ENCODE assay signal across 17 mouse cellular contexts in the genomic region with DNA sequence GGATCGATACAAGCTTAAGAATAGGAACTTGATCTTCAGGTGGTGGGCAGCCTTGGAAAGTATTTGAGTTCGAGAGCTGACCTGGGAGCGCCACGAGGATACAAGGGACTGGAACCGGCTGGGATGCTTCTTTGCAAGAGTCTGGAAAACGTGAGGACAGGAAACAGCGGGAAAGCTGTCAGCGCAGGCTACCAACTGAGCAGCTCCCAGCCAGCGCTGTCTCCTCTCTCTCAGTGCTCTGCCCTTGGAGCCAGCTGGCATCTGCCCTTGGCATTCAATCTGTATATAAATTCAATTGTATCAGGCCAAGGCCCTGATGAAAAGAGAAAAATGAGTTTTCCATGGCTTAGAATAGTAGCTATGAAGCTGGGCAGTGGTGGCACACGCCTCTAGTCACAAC. TPM values are rescaled to one million over a fixed set of nuclear protein-coding genes. Genes with fewer than 3 reads are reported as not detected.
A peak's percentile ranks its signal among the peaks of the same experiment; 100 is the strongest.
DNase-seq lines count a peak whose midpoint lies in the region; ATAC-seq and TF ChIP-seq lines count a peak whose summit lies in the region.
"Had no signal": no experiment of that assay in that cellular context is flagged by ENCODE, and none has a peak within 500 bp of the region (broad histone marks: within the 10 kb centered on the region; RNA-seq: fewer than 3 reads in every experiment).

No protein-coding gene starts in this region.

- H3K27ac ChIP-seq in forebrain, embryonic 14.5 days (ENCODE audit: low read depth, low read length), result no peak overlapping the region
- H3K27ac ChIP-seq in forebrain, embryonic 16.5 days (ENCODE audit: low read length), result no peak overlapping the region
- peak overlapping the region; percentile 58 for H3K27ac ChIP-seq in ES-Bruce4 (ENCODE audit: insufficient read depth, low read length)
- H3K27ac ChIP-seq: embryonic facial prominence, embryonic 15.5 days; liver, embryonic 12.5 days had no signal

- no peak for TF ChIP-seq CTCF in ES-Bruce4 (IDR thresholded peaks at IDR 0.05; ENCODE audit: low read depth, low read length)

- H3K36me3 ChIP-seq in forebrain, embryonic 14.5 days (ENCODE audit: control insufficient read depth, insufficient read depth, low read length), result no peaks in the 10 kb centered on the region
- no peaks in the 10 kb centered on the region for H3K36me3 ChIP-seq in forebrain, embryonic 16.5 days (ENCODE audit: control insufficient read depth, insufficient read depth)
- no peaks in the 10 kb centered on the region for H3K36me3 ChIP-seq in ES-Bruce4 (ENCODE audit: control insufficient read depth, insufficient read depth, low read length, poor library complexity, severe bottlenecking)
- H3K36me3 ChIP-seq: embryonic facial prominence, embryonic 15.5 days; liver, embryonic 12.5 days had no signal

- H3K9ac ChIP-seq in forebrain, embryonic 14.5 days (ENCODE audit: low read length), result no peak overlapping the region
- H3K9ac ChIP-seq in forebrain, embryonic 16.5 days (replicated peaks; ENCODE audit: low read depth, low read length), result no peak overlapping the region
- peak overlapping the region; percentile 20; the same call in 1 of the 2 replicates for H3K9ac ChIP-seq in ES-Bruce4 (ENCODE audit: low read depth, poor library complexity, severe bottlenecking)
- H3K9ac ChIP-seq: embryonic facial prominence, embryonic 15.5 days; liver, embryonic 12.5 days had no signal

- intact Hi-C loops in left cerebral cortex, postnatal 4 days (cut with DNase I), result no loop called here

- no peak for ATAC-seq in forebrain, embryonic 14.5 days
- no peak for ATAC-seq in forebrain, embryonic 16.5 days
- ATAC-seq: liver, embryonic 12.5 days had no signal

- H3K4me2 ChIP-seq in forebrain, embryonic 14.5 days (ENCODE audit: low read length), result no peak overlapping the region
- no peak overlapping the region for H3K4me2 ChIP-seq in forebrain, embryonic 16.5 days (ENCODE audit: low read length)
- H3K4me2 ChIP-seq: embryonic facial prominence, embryonic 15.5 days; liver, embryonic 12.5 days had no signal

- no peaks in the 10 kb centered on the region for H3K9me3 ChIP-seq in forebrain, embryonic 14.5 days (replicated peaks; ENCODE audit: control insufficient read depth, low read length)
- H3K9me3 ChIP-seq in forebrain, embryonic 16.5 days (ENCODE audit: control insufficient read depth, low read length), result no peaks in the 10 kb centered on the region
- H3K9me3 ChIP-seq in ES-Bruce4 (replicated peaks; ENCODE audit: control insufficient read depth, insufficient read depth, low read length, poor library complexity, severe bottlenecking), result no peaks in the 10 kb centered on the region
- H3K9me3 ChIP-seq: embryonic facial prominence, embryonic 15.5 days; liver, embryonic 12.5 days had no signal

- DNase-seq in forebrain, embryonic 14.5 days (ENCODE audit: low spot score), result peak; percentile 32
- peak; percentile 61 for DNase-seq in left cerebral cortex, postnatal 4 days
- DNase-seq in left cerebral cortex, adult 9 months (ENCODE audit: low spot score in 2 of 2), result no peak
- peak; percentile 84 for DNase-seq in adrenal gland, postnatal 14 days
- no peak for DNase-seq in embryo, embryonic 9.5 days (ENCODE audit: extremely low spot score)
- no peak for DNase-seq in urinary bladder, postnatal 25 days (ENCODE audit: low spot score)
- DNase-seq: B cell, adult 2 months; cerebellum, adult 9-10 months; heart, adult 11 months; kidney, adult 8-10 months; thymus, adult 2 months had no signal

- TF ChIP-seq EP300 in ES-Bruce4 (IDR thresholded peaks at IDR 0.05; ENCODE audit: insufficient read depth, low read depth, low read length), result no peak

- no peaks in the 10 kb centered on the region for H3K4me1 ChIP-seq in forebrain, embryonic 14.5 days (ENCODE audit: control insufficient read depth, insufficient read depth, low read length)
- H3K4me1 ChIP-seq in forebrain, embryonic 16.5 days (replicated peaks; ENCODE audit: control insufficient read depth, insufficient read depth, low read length), result no peaks in the 10 kb centered on the region; the same call in 1 of the 2 replicates
- H3K4me1 ChIP-seq in ES-Bruce4 (ENCODE audit: control insufficient read depth, insufficient read depth, low read length), result no peaks in the 10 kb centered on the region
- H3K4me1 ChIP-seq: embryonic facial prominence, embryonic 15.5 days had no signal

- H3K4me3 ChIP-seq in forebrain, embryonic 14.5 days (ENCODE audit: low read depth, low read length), result no peak overlapping the region
- no peak overlapping the region for H3K4me3 ChIP-seq in forebrain, embryonic 16.5 days (replicated peaks; ENCODE audit: low read length)
- no peak overlapping the region for H3K4me3 ChIP-seq in ES-Bruce4 (ENCODE audit: low read depth, low read length)
- H3K4me3 ChIP-seq: embryonic facial prominence, embryonic 15.5 days; liver, embryonic 12.5 days had no signal

- 67% methylated on average over 10 of the region's 10 CpGs for WGBS in forebrain, embryonic 14.5 days
- WGBS in forebrain, embryonic 16.5 days, result 56% methylated on average over 10 of the region's 10 CpGs

- no peak for TF ChIP-seq POLR2A in ES-Bruce4 (IDR thresholded peaks at IDR 0.05; ENCODE audit: insufficient read depth, low read length)

- no peaks in the 10 kb centered on the region for H3K27me3 ChIP-seq in forebrain, embryonic 14.5 days (replicated peaks; ENCODE audit: control insufficient read depth, insufficient read depth, low read length)
- no peaks in the 10 kb centered on the region for H3K27me3 ChIP-seq in forebrain, embryonic 16.5 days (replicated peaks; ENCODE audit: control insufficient read depth, insufficient read depth, low read length)
- no peaks in the 10 kb centered on the region for H3K27me3 ChIP-seq in ES-Bruce4 (ENCODE audit: control insufficient read depth, insufficient read depth, low read length, poor library complexity, severe bottlenecking)
- H3K27me3 ChIP-seq: embryonic facial prominence, embryonic 15.5 days had no signal

RNA-seq across cellular contexts. Expression of a gene that starts 12.9 kb away (rescaled TPM):
- polyA plus RNA-seq in forebrain, embryonic 14.5 days (2014; fragmentation: Nextera tagmentation; extraction: Ambion mirVana), result 538 and 693 TPM in 2 replicates
- polyA plus RNA-seq in forebrain, embryonic 16.5 days (2015; fragmentation: Nextera tagmentation; extraction: Ambion mirVana), result 487 and 509 TPM in 2 replicates
- total RNA-seq in left cerebral cortex, postnatal 4 days (2021), result 100 to 1,000 TPM; 253 to 282 TPM
- polyA plus RNA-seq in ES-Bruce4 (2011; ENCODE audit: insufficient read depth, insufficient read length, low read depth, missing spikeins), result 245 and 325 TPM in 2 replicates
- 1,088 and 1,101 TPM in 2 replicates for total RNA-seq in adrenal gland, postnatal 14 days (2021)

RNA-seq across cellular contexts. Expression of a gene that starts 13.3 kb away (rescaled TPM):
- 77.3 and 92.4 TPM in 2 replicates for polyA plus RNA-seq in forebrain, embryonic 14.5 days (2014; fragmentation: Nextera tagmentation; extraction: Ambion mirVana)
- 70.2 and 75.5 TPM in 2 replicates for polyA plus RNA-seq in forebrain, embryonic 16.5 days (2015; fragmentation: Nextera tagmentation; extraction: Ambion mirVana)
- 10 to 100 TPM; 24.9 to 31.3 TPM for total RNA-seq in left cerebral cortex, postnatal 4 days (2021)
- 15.3 and 19.3 TPM in 2 replicates for polyA plus RNA-seq in ES-Bruce4 (2011; ENCODE audit: insufficient read depth, insufficient read length, low read depth, missing spikeins)
- 35.1 and 36.7 TPM in 2 replicates for total RNA-seq in adrenal gland, postnatal 14 days (2021)

RNA-seq across cellular contexts. Expression of a gene that starts 53.7 kb away (rescaled TPM):
- polyA plus RNA-seq in forebrain, embryonic 14.5 days (2014; fragmentation: Nextera tagmentation; extraction: Ambion mirVana), result 17.1 and 21.0 TPM in 2 replicates
- 25.5 and 27.3 TPM in 2 replicates for polyA plus RNA-seq in forebrain, embryonic 16.5 days (2015; fragmentation: Nextera tagmentation; extraction: Ambion mirVana)
- total RNA-seq in left cerebral cortex, postnatal 4 days (2021), result 10 to 100 TPM; 27.3 to 28.3 TPM
- 33.4 and 35.7 TPM in 2 replicates for polyA plus RNA-seq in ES-Bruce4 (2011; ENCODE audit: insufficient read depth, insufficient read length, low read depth, missing spikeins)
- total RNA-seq in adrenal gland, postnatal 14 days (2021), result 31.3 and 36.4 TPM in 2 replicates

RNA-seq across cellular contexts. Expression of a gene that starts 55.4 kb away (rescaled TPM):
- 1.4 and 1.5 TPM in 2 replicates for polyA plus RNA-seq in forebrain, embryonic 14.5 days (2014; fragmentation: Nextera tagmentation; extraction: Ambion mirVana)
- polyA plus RNA-seq in forebrain, embryonic 16.5 days (2015; fragmentation: Nextera tagmentation; extraction: Ambion mirVana), result 1.5 and 1.6 TPM in 2 replicates
- 1 to 10 TPM; 2.2 to 4.3 TPM for total RNA-seq in left cerebral cortex, postnatal 4 days (2021)
- polyA plus RNA-seq in ES-Bruce4 (2011; ENCODE audit: insufficient read depth, insufficient read length, low read depth, missing spikeins), result 3.1 and 3.5 TPM in 2 replicates
- total RNA-seq in adrenal gland, postnatal 14 days (2021), result 0.15 and 0.41 TPM in 2 replicates
- total RNA-seq: hematopoietic stem cell, adult 5-6 weeks had no signal
- polyA plus RNA-seq: small intestine, adult 2 months had no signal

Comparison
In these comparisons a context has a peak if more than half of its experiments do, and no peak if none do; other contexts are left out.
1. DNase-seq: peak in forebrain, embryonic 14.5 days (single experiment), left cerebral cortex, postnatal 4 days (single experiment) and adrenal gland, postnatal 14 days (single experiment); none in left cerebral cortex, adult 9 months (0 of 2), embryo, embryonic 9.5 days (single experiment) and urinary bladder, postnatal 25 days (single experiment).